Mouse (Mus musculus) left cerebral cortex, postnatal 4 days (tissue): ENCODE results near the gene Btbd11. TPM values are rescaled to one million over a fixed set of nuclear protein-coding genes. Genes with fewer than 3 reads are reported as not detected.

Experiments
- DNase-seq: peaks from one replicate; pipeline ENCODE4 v3.0.0-alpha.2; 2022
- intact Hi-C: fragments of 180-260 bp; cut with DNase I; formaldehyde crosslinking; loops from one replicate; pipeline ENCODE4 v1.15.1; 2025
- total RNA-seq, 2 experiments: library from RNA; stranded (reverse); gene quantifications; 2 replicates each; pipeline ENCODE4 v1.2.3; 2021

Gene Btbd11
- total RNA-seq, result 10 to 100 TPM; 25.4 to 29.7 TPM

GRCm38 (mm10) chr10:85386605-85387218, at the start of gene Btbd11:
Gene Btbd11 (plus strand): TSS chr10:85386814.
- peak; percentile 95 for DNase-seq
- intact Hi-C loops, result loop anchor here (5.0 to 10.0 kb wide), 2 partner anchors 169 to 268 kb away; no protein-coding TSS in a partner anchor

GRCm38 (mm10) chr10:85338733-85339132, 47.9 kb upstream of the Btbd11 start:
- intact Hi-C loops, result no loop called here
- no peak for DNase-seq

GRCm38 (mm10) chr10:85341867-85342266, 44.7 kb upstream of the Btbd11 start:
- intact Hi-C loops, result no loop called here
- no peak for DNase-seq

GRCm38 (mm10) chr10:85347171-85347570, 39.4 kb upstream of the Btbd11 start:
- intact Hi-C loops, result no loop called here
- no peak for DNase-seq

GRCm38 (mm10) chr10:85352505-85352904, 34.1 kb upstream of the Btbd11 start:
- DNase-seq, result no peak
- intact Hi-C loops, result no loop called here

- intact Hi-C loops, result no loop called here
- no peak for DNase-seq
Measured at GRCm38 (mm10) chr10:85354270-85354669, 32.3 kb upstream of the Btbd11 start.

- DNase-seq, result no peak
- intact Hi-C loops, result no loop called here
Measured at GRCm38 (mm10) chr10:85359501-85360066, 27.0 kb upstream of the Btbd11 start.

- intact Hi-C loops, result no loop called here
- no peak for DNase-seq
Measured at GRCm38 (mm10) chr10:85362766-85363442, 23.7 kb upstream of the Btbd11 start.

GRCm38 (mm10) chr10:85366876-85367275, 19.7 kb upstream of the Btbd11 start:
- DNase-seq, result no peak
- intact Hi-C loops, result no loop called here

GRCm38 (mm10) chr10:85371309-85371708, 15.3 kb upstream of the Btbd11 start:
- intact Hi-C loops, result no loop called here
- DNase-seq, result no peak

- intact Hi-C loops, result no loop called here
- no peak for DNase-seq
Measured at GRCm38 (mm10) chr10:85372108-85372507, 14.5 kb upstream of the Btbd11 start.

GRCm38 (mm10) chr10:85378972-85379371, 7.6 kb upstream of the Btbd11 start:
- no peak for DNase-seq
- intact Hi-C loops, result no loop called here

GRCm38 (mm10) chr10:85382981-85383380, 3.6 kb upstream of the Btbd11 start:
- DNase-seq, result no peak
- intact Hi-C loops, result loop anchor here (10.0 kb wide), 1 partner anchor 272 kb away; no protein-coding TSS in a partner anchor

- intact Hi-C loops, result loop anchor here (5.0 to 10.0 kb wide), 2 partner anchors 170 to 267 kb away; no protein-coding TSS in a partner anchor
- peak; percentile 43 for DNase-seq
Measured at GRCm38 (mm10) chr10:85387219-85388070, 831 bp downstream of the Btbd11 start.

- peak; percentile 24 for DNase-seq
- intact Hi-C loops, result loop anchor here (5.0 to 10.0 kb wide), 2 partner anchors 171 to 267 kb away; no protein-coding TSS in a partner anchor
Measured at GRCm38 (mm10) chr10:85388071-85388750, 1.6 kb downstream of the Btbd11 start.

- peak; percentile 82 for DNase-seq
- intact Hi-C loops, result loop anchor here (5.0 to 10.0 kb wide), 2 partner anchors 171 to 266 kb away; no protein-coding TSS in a partner anchor
Measured at GRCm38 (mm10) chr10:85388751-85389115, 2.1 kb downstream of the Btbd11 start.

GRCm38 (mm10) chr10:85389286-85390139, 2.9 kb downstream of the Btbd11 start:
- peak; percentile 41 for DNase-seq
- intact Hi-C loops, result loop anchor here (5.0 to 10.0 kb wide), 4 partner anchors 172 to 265 kb away; no protein-coding TSS in a partner anchor

- intact Hi-C loops, result loop anchor here (10.0 kb wide), 2 partner anchors 202 to 232 kb away; no protein-coding TSS in a partner anchor
- DNase-seq, result peak; percentile 65
Measured at GRCm38 (mm10) chr10:85393016-85393415, 6.4 kb downstream of the Btbd11 start.

- intact Hi-C loops, result loop anchor here (10.0 kb wide), 2 partner anchors 200 to 230 kb away; no protein-coding TSS in a partner anchor
Measured at GRCm38 (mm10) chr10:85394558-85394957, 7.9 kb downstream of the Btbd11 start.

More at GRCm38 (mm10) chr10:85394558-85394957, 7.9 kb downstream of the Btbd11 start:
- no peak for DNase-seq
